8 mouse cellular contexts compared by ENCODE assay signal in genomic region chr5:27790910-27791288, GRCm38 (mm10). TPM values are rescaled to one million over a fixed set of nuclear protein-coding genes. Genes with fewer than 3 reads are reported as not detected.
A peak's percentile ranks its signal among the peaks of the same experiment; 100 is the strongest.
DNase-seq lines count a peak whose midpoint lies in the region; ATAC-seq and TF ChIP-seq lines count a peak whose summit lies in the region.

No protein-coding gene starts in this region.

- peak overlapping the region; percentile 76 for H3K4me3 ChIP-seq in forebrain, embryonic 11.5 days (ENCODE audit: low read depth, low read length)
- peak overlapping the region; percentile 72 for H3K4me3 ChIP-seq in heart, embryonic 15.5 days
- H3K4me3 ChIP-seq in olfactory bulb, adult 2 months (ENCODE audit: insufficient read depth, low read depth, low read length): peak overlapping the region; percentile 58

- H3K9me3 ChIP-seq in forebrain, embryonic 11.5 days (ENCODE audit: control insufficient read depth, low read length): no peaks in the 10 kb centered on the region
- H3K9me3 ChIP-seq in heart, embryonic 15.5 days (replicated peaks): no peaks in the 10 kb centered on the region

- TF ChIP-seq CTCF in olfactory bulb, adult 2 months (IDR thresholded peaks at IDR 0.05; ENCODE audit: insufficient read depth, low read depth, low read length): no peak

- 1% methylated on average over 46 of the region's 47 CpGs for WGBS in forebrain, embryonic 11.5 days
- WGBS in heart, embryonic 15.5 days: under 1% methylated on average over 24 of the region's 47 CpGs
- whole genome bisulfite sequencing in olfactory bulb, adult 2 months: under 1% methylated on average over 47 of the region's 47 CpGs

- peaks cover 6% of the 10 kb centered on the region for H3K36me3 ChIP-seq in forebrain, embryonic 11.5 days (ENCODE audit: control insufficient read depth, insufficient read depth, low read length)
- H3K36me3 ChIP-seq in heart, embryonic 15.5 days: peaks cover 26% of the 10 kb centered on the region

- 0 out of 2 replicates have a peak, but pooled peaks have one; percentile 44 for TF ChIP-seq POLR2A in olfactory bulb, adult 2 months (IDR thresholded peaks at IDR 0.05; ENCODE audit: insufficient read depth, low read depth, low read length)

- peak; percentile 5 for ATAC-seq in CD4-positive, CD25-positive, alpha-beta regulatory T cell, adult 4 months
- peak; percentile 81 for ATAC-seq in forebrain, embryonic 11.5 days (replicated peaks; ENCODE audit: low FRiP score)
- peak; percentile 90 for ATAC-seq in heart, embryonic 15.5 days (replicated peaks; ENCODE audit: insufficient number of reproducible peaks, insufficient read depth, low FRiP score, low read depth)

- no peaks in the 10 kb centered on the region for H3K27me3 ChIP-seq in forebrain, embryonic 11.5 days (ENCODE audit: control insufficient read depth, insufficient read depth, low read length)
- no peaks in the 10 kb centered on the region for H3K27me3 ChIP-seq in heart, embryonic 15.5 days

- peak overlapping the region; percentile 77 for H3K27ac ChIP-seq in forebrain, embryonic 11.5 days (ENCODE audit: low read depth, low read length)
- H3K27ac ChIP-seq in heart, embryonic 15.5 days: peak overlapping the region; percentile 93
- peak overlapping the region; percentile 93 for H3K27ac ChIP-seq in olfactory bulb, adult 2 months (ENCODE audit: insufficient read depth, low read depth, low read length)

- H3K4me1 ChIP-seq in forebrain, embryonic 11.5 days (replicated peaks; ENCODE audit: control insufficient read depth, insufficient read depth, low read length): peaks cover 7% of the 10 kb centered on the region; the same call in 1 of the 2 replicates
- H3K4me1 ChIP-seq in heart, embryonic 15.5 days (replicated peaks): peaks cover 21% of the 10 kb centered on the region
- peaks cover 7% of the 10 kb centered on the region for H3K4me1 ChIP-seq in olfactory bulb, adult 2 months (ENCODE audit: control insufficient read depth, insufficient read depth, low read length)

- H3K9ac ChIP-seq in forebrain, embryonic 11.5 days (ENCODE audit: low read length): peak overlapping the region; percentile 85
- H3K9ac ChIP-seq in heart, embryonic 15.5 days: peak overlapping the region; percentile 65

- DNase-seq in adrenal gland, adult 8-10 months: peak; percentile 58
- DNase-seq in forebrain, embryonic 11.5 days (ENCODE audit: low spot score): peak; percentile 89
- DNase-seq in kidney, postnatal 10 days: peak; percentile 95
- peak; percentile 76 to 78 for DNase-seq in lung, adult 18-20 months
- DNase-seq in urinary bladder, postnatal 4 days (ENCODE audit: low spot score in 2 of 2): peak; percentile 86

- peak overlapping the region; percentile 54 for H3K4me2 ChIP-seq in forebrain, embryonic 11.5 days (ENCODE audit: low read depth, low read length, severe bottlenecking)
- H3K4me2 ChIP-seq in heart, embryonic 15.5 days: peak overlapping the region; percentile 80

RNA-seq across cellular contexts. Expression of gene Paxip1, which starts 0.6 kb away (rescaled TPM):
- polyA plus RNA-seq in CD4-positive, CD25-positive, alpha-beta regulatory T cell, adult 4 months (2017; shearing (Covaris generic)): 10 to 100 TPM in 1 of 2 experiments, 1 to 10 TPM in 1; 4.7 to 10.8 TPM
- 10 to 100 TPM; 25.3 to 35.3 (median 27.8) TPM for total RNA-seq in adrenal gland, adult 8-10 months (2022)
- 66.8 and 71.3 TPM in 2 replicates for polyA plus RNA-seq in forebrain, embryonic 11.5 days (2014; fragmentation: Nextera tagmentation; extraction: Ambion mirVana)
- 13.3 and 18.5 TPM in 2 replicates for polyA plus RNA-seq in heart, embryonic 15.5 days (2015; fragmentation: Nextera tagmentation; extraction: Ambion mirVana)
- not detected in 2 replicates for polyA plus RNA-seq in olfactory bulb, adult 2 months (2012; ENCODE audit: insufficient read depth, insufficient read length, low replicate concordance, missing spikeins)

RNA-seq across cellular contexts. Expression of gene Htr5a, which starts 51.0 kb away (rescaled TPM):
- not detected for polyA plus RNA-seq in CD4-positive, CD25-positive, alpha-beta regulatory T cell, adult 4 months (2017; shearing (Covaris generic))
- not detected for total RNA-seq in adrenal gland, adult 8-10 months (2022)
- polyA plus RNA-seq in forebrain, embryonic 11.5 days (2014; fragmentation: Nextera tagmentation; extraction: Ambion mirVana): 0.05 TPM in 1 of 2 replicates, not detected in the other
- not detected in 2 replicates for polyA plus RNA-seq in heart, embryonic 15.5 days (2015; fragmentation: Nextera tagmentation; extraction: Ambion mirVana)
- polyA plus RNA-seq in olfactory bulb, adult 2 months (2012; ENCODE audit: insufficient read depth, insufficient read length, low replicate concordance, missing spikeins): not detected in 2 replicates

Comparison
In these comparisons a context has a peak if more than half of its experiments do, and no peak if none do; other contexts are left out.
1. Peak in every context shown above with its lines: DNase-seq, ATAC-seq, H3K4me3 ChIP-seq and H3K27ac ChIP-seq.
2. ATAC-seq: peak in every context shown above with its lines; median percentile 90 in heart, embryonic 15.5 days; 81 in forebrain, embryonic 11.5 days; 5 in CD4-positive, CD25-positive, alpha-beta regulatory T cell, adult 4 months.